Mouse (Mus musculus) 3T3-L1 (cell line): Measurements from ENCODE around the gene Aggf1.
A peak's percentile ranks its signal among the peaks of the same experiment; 100 is the strongest.

Experiments used
- DNase-seq: peaks from one replicate; pipeline ENCODE4 v3.0.0-alpha.2; 2015; ENCODE audit warnings: low read depth, low spot score

Gene Aggf1

DNA sequence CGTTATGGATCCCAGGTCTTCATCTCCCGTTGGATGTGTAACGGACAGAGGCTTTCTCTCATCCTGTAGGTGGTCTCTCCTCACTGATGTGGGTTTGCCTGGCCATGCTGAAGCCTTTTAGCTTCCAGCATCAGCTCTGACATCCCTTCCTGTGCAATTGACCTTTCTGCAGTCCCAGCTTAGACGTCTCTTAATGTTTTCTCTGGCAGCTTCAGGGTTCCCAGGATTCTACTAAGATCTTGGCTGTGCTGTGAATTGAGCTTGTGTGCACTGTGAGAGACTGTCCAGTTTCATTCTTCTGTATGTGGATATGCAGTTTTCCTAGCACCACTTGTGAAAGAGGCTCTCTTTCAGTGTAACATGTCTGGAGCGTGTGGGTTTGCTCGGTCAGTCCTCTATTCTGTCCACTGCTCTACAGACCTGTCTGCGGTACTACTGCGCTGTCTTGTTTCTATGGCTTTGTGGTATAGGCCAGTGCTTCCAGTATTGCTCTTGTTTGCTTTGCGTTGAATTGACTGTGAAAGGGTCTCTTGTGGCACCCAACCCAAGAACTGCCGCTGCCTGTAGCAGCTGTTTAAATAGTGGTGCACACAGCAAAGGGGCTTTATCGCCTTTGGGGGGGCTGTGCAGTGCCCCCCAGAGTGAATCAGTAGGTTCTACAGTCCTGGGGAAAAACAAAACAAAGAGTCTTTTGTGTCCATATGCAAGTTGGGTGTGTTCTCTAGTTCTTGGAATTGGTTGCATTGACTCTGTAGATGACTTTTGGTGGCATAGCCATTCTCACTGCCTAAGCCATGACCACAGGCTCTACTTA, 42.9 kb downstream of the Aggf1 start:
- no peak for DNase-seq

DNA sequence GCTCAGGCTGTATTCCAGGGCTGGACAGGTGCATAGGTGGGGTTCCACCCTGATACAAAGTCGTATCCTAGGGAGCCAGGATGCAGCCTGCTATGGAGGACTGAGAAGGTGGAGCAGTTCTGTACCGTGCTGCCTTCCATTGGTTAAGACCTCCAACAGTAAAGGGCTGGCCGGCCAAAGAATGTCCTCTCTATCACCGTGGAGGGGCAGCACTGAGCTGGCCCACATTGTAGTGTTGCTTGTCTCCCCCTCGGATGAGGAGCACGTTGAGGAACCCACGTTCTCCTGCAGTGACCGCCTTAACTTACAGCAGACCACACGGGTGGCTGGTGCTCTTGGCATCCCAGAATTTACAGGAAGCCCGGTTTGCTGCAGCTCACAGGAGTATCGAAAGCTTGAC, 44.6 kb downstream of the Aggf1 start:
- no peak for DNase-seq

DNA sequence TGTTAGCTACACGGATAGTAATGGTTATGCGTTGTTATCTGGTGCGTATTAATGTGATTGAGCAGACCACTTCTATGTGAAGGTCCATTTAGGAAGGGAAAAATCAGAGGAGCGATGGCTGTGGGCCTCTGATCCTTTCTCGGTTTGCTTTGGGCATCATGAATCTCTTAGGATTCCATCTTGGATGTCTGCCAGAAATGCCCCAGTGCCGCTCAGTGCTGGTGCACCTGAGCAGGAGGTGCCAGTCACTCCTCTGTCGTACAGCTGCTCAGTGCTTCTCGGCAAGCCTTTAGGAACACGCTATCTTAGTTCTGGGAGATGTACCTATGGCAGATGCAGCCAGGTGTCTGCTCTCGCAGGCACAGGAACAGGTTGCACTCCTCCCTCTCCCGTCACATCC, 46.4 kb downstream of the Aggf1 start:
- no peak for DNase-seq

DNA sequence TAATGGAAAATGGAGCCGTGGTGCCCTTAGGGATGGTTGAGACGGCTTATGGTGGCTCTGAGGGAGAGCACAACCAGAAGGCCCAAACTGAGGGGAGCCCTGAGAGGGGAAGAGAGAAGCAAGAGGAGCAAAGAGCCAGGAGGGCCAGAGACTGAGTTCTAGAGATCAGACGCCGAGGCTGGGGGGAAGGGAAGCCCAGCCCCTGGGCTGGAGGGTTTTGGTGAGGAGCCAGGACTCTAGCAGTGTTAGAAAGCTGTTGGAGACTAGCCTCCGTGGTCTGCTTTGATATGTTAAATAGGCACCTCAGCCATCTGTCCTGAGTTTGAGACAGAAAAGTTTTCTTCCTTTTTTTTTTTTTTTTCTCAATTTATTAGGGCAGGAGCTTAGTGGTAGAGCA, 47.8 kb downstream of the Aggf1 start:
- DNase-seq: peak; percentile 30

DNA sequence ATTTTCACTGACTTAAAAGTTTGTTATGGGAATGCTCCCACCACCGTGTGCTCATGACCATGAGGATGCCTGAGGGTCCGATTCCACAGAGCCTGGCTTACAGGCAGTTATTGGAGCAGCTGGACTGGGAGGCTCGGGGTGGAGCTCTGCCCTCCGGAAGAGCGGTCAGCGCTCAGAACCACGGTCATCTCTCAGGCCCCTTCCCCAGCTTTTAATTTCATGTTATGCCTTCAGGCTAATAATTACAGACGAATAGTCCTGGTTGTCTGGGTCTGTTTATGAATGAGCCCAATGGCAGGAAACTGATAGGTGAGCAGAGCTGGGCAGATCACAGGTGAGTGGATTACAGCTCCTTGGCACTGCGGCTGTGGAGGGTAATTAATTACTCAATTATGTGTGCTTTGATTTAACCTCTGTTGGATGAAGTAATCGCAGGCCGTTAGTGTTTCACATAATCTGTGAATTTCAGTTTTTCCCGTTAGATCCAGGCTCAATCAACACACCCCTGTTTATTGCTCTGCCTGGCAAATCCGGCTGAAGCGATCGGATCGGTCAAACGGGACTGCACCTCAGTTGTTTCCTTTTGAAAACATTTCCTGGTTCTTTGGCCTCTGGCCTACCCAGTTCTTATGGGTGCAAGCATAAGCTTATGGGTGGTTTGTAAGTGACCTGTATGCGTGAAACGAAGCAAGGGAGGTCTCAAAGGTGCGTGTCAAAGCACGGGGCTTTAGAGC, 48.4 kb downstream of the Aggf1 start:
- peak; percentile 72 for DNase-seq

DNA sequence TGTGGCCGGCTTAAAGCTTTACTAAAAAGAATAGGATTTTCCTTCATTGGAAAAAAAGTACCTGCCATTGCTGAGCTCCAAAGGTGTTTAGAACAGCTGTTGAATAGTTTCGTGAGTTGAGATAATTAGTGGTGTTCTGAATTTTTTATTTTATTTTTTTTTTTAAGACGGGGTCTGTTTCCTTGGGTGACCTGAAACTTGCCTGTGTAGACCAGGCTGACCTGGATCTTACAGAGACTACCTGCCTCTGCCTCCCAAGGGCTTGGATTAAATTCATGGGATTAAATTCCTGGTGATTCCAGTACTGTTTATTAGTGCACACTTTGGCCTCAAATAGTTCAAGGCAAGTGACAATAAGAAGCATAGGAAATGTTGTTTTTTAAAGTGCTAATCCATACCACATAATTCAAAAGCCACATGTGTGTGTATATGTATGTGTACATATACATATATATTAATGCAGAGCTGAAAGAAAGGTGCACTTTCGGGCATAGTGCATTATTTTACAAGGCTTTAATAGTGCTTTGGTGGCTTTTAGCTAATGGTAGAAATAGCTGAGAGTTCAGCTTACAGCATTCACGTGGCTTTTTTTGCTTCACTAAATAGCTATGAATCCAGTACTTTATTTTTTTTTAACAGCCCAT, 49.1 kb downstream of the Aggf1 start:
- DNase-seq: no peak

DNA sequence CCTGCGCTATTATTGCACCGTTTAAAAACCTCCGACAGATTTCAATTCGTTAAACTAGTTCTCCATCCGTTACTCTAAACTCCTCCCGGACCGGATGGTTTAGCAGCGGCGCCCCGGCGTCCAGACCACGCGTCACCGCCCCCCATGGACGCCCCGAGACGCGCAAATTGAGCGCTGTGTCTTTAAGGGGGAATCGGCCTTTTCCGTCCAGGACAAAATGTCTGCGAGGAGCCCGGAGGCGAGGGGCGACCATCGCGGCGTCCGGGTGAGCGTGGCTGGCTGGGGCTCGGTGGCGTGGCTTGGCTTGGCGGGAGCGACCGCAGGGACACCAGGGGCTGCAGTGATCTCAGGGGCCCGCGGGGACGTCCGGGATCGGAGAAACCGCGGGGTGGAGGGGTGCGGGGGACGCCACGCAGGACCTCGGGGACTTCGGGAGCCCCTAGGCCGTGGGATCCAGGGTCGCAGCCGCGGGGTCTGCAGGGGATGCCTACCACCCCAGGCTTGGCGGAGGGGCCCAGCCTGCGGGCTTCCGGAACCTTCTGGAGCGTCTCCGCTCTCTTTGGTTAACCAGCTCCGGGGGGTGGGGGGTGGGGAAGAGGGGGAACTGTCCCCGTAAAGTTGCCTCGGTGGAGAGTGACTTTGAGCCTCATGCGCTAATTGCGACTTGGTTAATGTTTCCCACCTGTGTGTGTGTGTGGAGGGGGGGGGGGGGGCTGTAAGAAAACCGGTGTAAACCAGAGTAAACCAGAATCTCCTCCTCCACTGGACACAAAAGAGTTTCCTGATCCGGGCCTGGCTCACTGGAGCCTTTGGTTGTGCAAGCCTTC, 49.9 kb downstream of the Aggf1 start:
- peak; percentile 87 for DNase-seq

DNA sequence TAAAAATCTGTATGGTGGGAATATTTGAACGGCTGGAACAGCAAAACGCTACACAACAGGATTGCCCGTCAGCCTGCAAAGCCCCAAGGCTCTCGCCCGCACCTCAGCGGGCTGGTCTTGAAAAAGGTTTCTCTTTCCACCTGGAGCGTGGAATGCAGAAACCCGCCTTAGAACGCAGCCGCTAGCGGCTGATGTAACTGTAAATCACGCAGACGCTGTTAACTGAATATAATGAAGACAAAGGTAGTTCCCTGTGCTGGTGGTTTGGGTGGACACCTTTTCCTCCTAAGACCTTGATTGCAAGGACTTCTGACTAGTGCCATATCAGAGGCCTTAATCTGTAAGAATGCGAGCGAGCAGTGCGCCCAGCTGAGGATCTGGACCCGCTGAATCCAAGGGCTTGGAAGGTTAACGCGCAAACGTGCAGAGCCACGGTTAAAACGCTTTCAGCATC, 50.5 kb downstream of the Aggf1 start:
- no peak for DNase-seq

DNA sequence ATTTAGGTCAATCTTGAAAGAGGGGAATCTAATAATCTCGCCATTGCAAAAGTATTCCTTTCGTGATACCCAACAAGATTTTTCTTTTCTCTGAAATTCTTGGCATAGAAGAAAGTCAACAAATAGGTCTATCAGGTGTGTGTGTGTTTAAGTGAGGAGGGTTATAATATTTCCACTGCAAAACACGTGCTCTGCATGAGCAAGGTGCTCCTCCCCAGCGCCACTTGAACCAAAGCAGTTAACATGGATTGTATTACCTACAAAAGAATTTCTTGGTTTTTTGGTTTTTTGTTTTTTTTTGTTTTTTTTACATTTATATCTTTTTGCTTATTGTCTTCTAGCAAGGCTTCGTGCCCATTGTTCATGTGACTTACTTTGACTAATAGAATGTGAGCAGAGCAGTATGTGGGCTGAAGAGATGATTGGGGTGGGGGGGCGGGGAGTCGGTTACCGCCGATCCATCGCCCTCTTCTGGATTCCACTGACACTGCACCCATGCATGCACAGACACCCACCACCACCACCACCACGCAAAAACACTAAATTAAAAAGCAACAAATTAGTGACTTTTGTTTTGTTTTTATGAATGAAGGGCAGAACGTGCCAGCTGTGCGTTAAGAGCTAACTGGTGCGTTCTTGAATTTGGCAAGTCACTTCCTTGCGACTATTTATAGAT, 51.1 kb downstream of the Aggf1 start:
- DNase-seq: peak; percentile 82

DNA sequence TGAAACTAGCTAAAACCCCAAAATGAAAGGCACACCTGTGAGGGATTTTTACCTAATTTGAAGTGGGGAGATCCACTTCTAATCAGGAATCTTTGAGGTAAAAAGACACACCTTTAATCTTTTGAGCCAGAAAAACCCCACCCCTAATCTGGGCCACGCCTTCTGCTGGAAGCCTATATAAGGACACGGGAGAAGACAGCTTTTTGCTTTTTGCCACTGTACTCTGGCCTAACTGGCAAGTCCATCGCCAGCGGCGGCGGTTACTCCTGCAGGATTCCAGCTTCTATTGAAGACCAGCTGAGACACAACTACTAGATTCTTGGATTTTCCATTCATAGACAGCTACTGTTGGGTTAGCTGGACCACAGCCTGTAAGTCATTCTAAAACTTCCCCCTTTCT, 51.8 kb downstream of the Aggf1 start, which contains the start of gene Zbed3:
TSS of gene Zbed3 (plus strand) at position 213 of the 400 bp plus-strand sequence.
- no peak for DNase-seq

DNA sequence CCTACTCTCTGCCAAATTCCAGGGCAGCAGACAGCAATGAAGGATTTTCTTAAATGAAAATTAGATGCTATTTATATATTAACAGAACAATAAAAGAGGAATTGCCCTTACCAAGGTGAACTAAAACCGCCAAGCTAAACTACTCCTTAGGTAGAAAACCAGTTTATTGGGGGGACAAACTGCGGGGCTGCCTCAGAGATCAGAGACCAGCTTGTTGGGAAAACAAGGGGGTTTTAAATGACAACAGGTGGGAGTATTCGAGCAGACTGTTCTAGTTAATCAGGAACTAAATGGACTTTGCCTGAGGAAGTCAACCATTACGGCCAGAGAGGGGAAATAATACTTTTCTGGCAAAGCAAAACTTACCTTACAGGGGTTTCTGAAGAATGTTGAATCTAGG, 54.7 kb downstream of the Aggf1 start:
- DNase-seq: no peak

DNA sequence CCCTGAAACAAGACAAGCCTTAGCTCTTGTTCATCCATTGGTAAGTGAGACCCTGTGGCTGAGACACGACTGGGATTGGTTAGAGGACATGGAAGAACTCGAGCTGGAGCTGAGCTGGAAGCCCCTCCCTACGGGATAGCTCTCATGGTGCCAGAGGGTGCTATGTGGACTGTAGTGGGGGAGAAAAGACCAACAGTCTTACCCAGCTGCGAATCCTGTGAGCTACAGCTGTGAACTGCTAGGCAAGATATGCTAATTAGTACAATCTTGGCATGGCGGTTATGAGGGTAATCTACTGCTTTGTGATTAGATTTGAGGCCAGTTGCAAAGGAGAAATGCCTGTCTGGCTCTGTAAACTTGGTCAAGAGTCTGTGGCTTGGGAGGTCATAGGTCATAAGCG, 56.0 kb downstream of the Aggf1 start:
- DNase-seq: no peak

DNA sequence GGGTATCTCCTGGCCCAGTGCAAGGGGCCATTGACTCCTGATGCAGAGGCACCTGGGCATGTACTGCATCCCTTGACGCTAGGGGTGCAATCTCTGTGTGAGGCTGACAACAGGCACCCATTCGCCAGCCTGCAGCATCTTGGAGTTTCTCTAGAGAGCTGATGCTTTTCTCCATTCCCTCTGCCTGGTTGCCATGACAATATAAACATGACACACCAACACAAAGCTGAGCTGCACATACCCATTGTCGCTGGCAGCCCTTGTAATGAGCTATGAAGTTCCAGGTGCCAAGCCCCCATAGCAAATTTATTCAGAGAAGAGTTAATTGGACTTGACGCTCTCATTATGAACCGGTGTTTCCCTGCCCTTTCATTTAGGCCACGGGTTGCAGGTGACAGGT, 63.1 kb downstream of the Aggf1 start:
- no peak for DNase-seq

DNA sequence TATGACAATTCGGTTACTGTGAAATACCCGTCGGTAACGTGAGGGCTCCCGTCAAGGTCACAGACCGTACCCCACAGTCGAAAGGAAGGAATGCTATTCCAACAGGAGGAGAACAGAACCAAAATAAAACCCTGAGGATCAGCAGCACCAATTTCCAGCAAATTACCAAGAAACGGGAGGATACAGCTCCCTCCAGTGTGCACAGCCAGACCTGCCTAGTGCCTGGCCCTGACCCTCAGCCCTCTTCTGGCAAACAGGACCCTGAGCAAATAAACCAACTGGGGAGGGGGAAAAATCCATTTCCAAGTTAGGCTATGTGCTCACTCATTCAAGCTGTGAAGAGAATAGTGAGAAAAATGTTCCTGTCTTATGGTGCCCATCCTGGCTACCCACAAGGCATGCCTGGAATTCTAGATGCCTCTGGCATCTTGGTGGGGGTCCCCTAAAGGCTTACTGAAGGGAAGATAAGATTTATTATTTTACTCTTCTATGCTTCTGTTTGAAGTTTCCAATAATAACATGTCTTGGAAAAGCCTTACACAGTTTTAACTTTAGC, 68.0 kb downstream of the Aggf1 start:
- no peak for DNase-seq

DNA sequence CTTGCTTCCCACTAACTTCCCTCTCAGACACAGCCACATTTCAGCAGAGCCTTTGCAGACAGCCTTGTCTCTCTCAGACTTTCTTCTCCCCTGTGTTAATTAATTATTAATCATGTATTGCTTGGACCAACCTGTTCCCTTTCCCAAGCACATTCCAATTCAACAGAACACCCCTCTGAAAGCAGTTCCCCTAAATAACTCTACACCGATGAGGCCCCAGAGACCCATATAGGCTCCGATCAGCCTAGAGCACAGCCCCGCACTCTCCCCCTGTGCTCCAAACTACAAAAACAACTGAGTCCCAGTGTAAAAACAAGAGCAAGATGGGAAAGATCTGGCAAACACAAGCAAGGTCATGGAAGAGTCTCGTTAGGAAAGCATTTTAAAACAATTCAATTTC, 68.6 kb downstream of the Aggf1 start:
- no peak for DNase-seq
